Mouse (Mus musculus) olfactory bulb, adult 2 months (tissue): Measurements from ENCODE around the gene Sdc1. TPM values are rescaled to one million over a fixed set of nuclear protein-coding genes. Genes with fewer than 3 reads are reported as not detected.

Experiments
- H3K27ac ChIP-seq: fragments of 200-500 bp; 2 replicates; pipeline ENCODE4 v1.5.1; 2012; ENCODE audit warnings: low read depth, low read length; ENCODE audit not compliant: insufficient read depth
- H3K4me1 ChIP-seq: fragments of 200-500 bp; 2 replicates; pipeline ENCODE4 v1.6.1; 2012; ENCODE audit warnings: low read length; ENCODE audit not compliant: control insufficient read depth, insufficient read depth
- H3K4me3 ChIP-seq: fragments of 200-500 bp; 2 replicates; pipeline ENCODE4 v1.5.1; 2012; ENCODE audit warnings: mild to moderate bottlenecking, low read depth, low read length, moderate library complexity; ENCODE audit not compliant: insufficient read depth
- CTCF ChIP-seq: fragments of 200-500 bp; IDR thresholded peaks from 2 replicates; pipeline ENCODE4 v1.5.1; 2012; ENCODE audit warnings: low read depth, mild to moderate bottlenecking, low read length, moderate library complexity; ENCODE audit not compliant: insufficient read depth
- POLR2A ChIP-seq: fragments of 200-500 bp; IDR thresholded peaks from 2 replicates; pipeline ENCODE4 v1.6.1; 2012; ENCODE audit warnings: mild to moderate bottlenecking, low read depth, low read length, moderate library complexity; ENCODE audit not compliant: insufficient read depth
- WGBS: fragments of 180-500 bp; shearing (Covaris S2); methylation state at CpG from one replicate; pipeline ENCODE4 v1.1.7; 2018; 5-methylcytosine and 5-hydroxymethylcytosine counted together
- polyA plus RNA-seq: library from polyadenylated mRNA; stranded (reverse); fragments of >200 nt; gene quantifications from 2 replicates; pipeline ENCODE4 v1.2.4, GENCODE M21; 2012; ENCODE audit warnings: low replicate concordance; ENCODE audit not compliant: missing spikeins, insufficient read depth, insufficient read length

The Sdc1 gene
- polyA plus RNA-seq, 1 experiment = not detected

DNA sequence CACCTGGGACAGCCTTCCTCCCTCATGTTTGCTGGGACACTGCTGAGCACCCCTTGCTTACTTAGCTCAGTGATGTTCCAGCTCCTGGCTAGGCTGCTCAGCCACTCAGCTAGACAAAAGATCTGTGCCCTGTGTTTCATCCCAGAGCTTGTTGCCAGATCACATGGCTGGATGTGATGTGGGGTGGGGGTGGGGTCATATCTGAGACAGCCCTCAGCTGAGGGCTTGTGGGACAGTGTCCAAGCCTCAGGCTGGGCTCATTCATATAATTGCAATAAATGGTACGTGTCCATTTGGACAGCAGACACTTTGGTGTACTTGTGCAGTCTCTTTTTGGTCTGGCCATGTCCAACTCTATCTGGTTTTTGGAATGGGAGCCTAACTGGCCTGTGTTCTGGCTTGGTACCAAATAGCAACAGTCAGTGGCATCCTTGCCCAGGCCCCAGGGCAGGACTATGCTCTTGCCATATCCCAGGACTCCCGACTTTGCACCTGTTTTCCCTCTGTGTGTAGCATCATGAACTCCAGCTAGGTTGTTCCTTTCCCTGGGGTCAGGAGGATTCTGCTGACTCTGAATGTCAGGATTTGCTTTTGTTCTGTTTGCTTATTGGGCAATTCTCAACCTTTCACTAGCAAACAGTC lies 22.4 kb downstream of the Sdc1 start:
- no peak overlapping the region for H3K27ac ChIP-seq
- H3K4me1 ChIP-seq = 0 out of 2 replicates have a peak, but pooled peaks cover 2% of the 10 kb centered on the region
- WGBS = 80% methylated on average over 2 of the region's 2 CpGs
- no peak overlapping the region for H3K4me3 ChIP-seq
- no peak for TF ChIP-seq POLR2A
- no peak for TF ChIP-seq CTCF

- 92% methylated on average over 7 of the region's 7 CpGs for WGBS
- Histone ChIP-seq H3K27ac (no peak overlapping the region), H3K4me3 (no peak overlapping the region), H3K4me1 (0 out of 2 replicates have a peak, but pooled peaks cover 2% of the 10 kb centered on the region)
- no peak for TF ChIP-seq CTCF
- TF ChIP-seq POLR2A = no peak
These were observed 26.8 kb downstream of the Sdc1 start for GRCm38 (mm10) chr12:8797936-8798335.

DNA sequence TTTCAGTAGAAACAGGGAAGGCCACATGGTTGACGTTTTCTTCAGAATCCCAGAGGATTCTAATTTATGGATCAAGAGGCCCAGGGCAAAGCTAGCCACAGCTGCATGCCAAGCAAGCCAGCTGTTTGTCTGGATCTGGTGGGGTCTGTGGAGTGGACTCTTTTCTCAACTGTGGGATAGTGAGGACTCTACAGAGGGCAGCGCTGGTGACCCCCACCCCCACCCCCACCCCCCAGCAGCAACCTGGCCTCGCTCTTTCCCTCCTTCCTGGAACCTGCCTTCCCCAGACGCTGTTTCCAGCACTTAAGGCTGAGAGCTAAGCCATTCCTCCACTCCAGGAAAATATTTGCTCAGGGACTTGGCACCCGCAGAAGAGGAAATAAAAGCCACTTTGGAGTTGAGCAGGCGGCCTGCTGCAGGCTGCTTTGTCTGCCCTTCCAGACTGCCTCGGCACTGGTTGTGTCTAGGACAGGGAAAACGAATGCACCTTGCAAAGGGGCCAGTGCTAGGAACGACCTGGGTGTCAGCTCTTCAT lies 27.4 kb downstream of the Sdc1 start:
- 46% methylated on average over 9 of the region's 9 CpGs for WGBS
- Histone ChIP-seq H3K27ac (no peak overlapping the region), H3K4me3 (no peak overlapping the region), H3K4me1 (no peaks in the 10 kb centered on the region)
- TF ChIP-seq CTCF = no peak
- no peak for TF ChIP-seq POLR2A

DNA sequence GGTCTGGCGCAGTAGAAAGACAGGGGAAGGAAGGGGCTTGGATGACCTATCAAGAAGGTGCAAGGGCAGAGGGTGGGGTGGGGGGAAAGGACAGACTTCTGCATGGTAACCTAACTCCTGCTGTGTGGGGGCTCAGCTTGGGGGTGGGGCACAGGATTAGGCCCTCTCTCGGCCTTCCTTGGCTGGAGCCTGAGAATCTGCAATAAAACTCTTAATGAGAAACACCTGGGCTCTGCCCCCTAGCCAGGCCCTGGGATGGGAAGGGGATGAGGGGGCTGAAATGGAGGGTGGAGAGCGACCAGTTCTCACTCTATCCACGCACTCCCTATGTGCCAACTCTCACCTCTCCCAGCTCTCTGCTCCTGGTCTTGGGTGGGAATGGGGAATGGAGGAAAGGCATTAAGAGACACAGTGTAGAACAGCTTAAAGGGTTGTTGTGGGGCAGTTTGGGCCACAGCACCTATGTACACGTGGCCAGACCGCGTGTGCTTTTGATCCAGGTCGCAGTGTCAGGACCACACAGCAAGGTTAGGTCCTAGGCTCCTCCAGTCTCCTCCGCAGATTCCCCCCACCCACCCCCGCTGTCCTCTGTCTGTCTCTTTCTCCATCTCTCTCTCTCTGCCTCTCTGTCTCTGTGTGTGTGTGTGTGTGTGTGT lies 32.4 kb downstream of the Sdc1 start:
- WGBS = 84% methylated on average over 10 of the region's 10 CpGs
- Histone ChIP-seq H3K4me3 (no peak overlapping the region), H3K4me1 (no peaks in the 10 kb centered on the region), H3K27ac (no peak overlapping the region)
- TF ChIP-seq CTCF = no peak
- no peak for TF ChIP-seq POLR2A

GRCm38 (mm10) chr12:8804077-8804456 lies 32.9 kb downstream of the Sdc1 start:
- no peak overlapping the region for H3K27ac ChIP-seq
- no peak overlapping the region for H3K4me3 ChIP-seq
- TF ChIP-seq CTCF (no peak), POLR2A (no peak)
- no peaks in the 10 kb centered on the region for H3K4me1 ChIP-seq
- WGBS = 94% methylated on average over 3 of the region's 3 CpGs

GRCm38 (mm10) chr12:8804934-8805722 lies 34.0 kb downstream of the Sdc1 start:
- WGBS = 86% methylated on average over 7 of the region's 7 CpGs
- H3K4me3 ChIP-seq = no peak overlapping the region
- H3K27ac ChIP-seq = no peak overlapping the region
- TF ChIP-seq CTCF = no peak
- TF ChIP-seq POLR2A = no peak
- H3K4me1 ChIP-seq = no peaks in the 10 kb centered on the region

- TF ChIP-seq CTCF (no peak), POLR2A (no peak)
- Histone ChIP-seq H3K4me1 (no peaks in the 10 kb centered on the region), H3K4me3 (no peak overlapping the region), H3K27ac (no peak overlapping the region)
- WGBS = 90% methylated on average over 2 of the region's 2 CpGs
These were observed 38.0 kb downstream of the Sdc1 start for GRCm38 (mm10) chr12:8809086-8809485.

DNA sequence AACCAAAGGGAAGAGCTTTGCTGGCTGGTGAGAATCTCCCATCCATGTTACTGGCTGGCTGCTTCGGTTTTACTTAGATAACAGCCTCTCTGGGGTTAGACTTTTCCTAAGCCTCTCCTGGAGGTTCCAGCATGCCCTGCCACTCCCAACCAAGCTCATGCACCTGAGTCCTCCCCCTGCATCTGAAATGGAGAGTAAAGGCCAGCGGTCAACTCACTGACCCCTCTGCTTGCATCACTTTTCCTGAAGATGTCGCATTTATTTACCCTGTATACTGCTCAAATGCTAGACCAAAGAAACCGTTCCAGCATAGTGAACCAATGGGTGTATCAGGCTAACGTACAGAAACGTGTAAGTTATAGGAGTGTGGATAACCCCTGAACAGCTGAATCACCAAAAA lies 38.5 kb downstream of the Sdc1 start:
- H3K27ac ChIP-seq = no peak overlapping the region
- H3K4me1 ChIP-seq = no peaks in the 10 kb centered on the region
- no peak for TF ChIP-seq CTCF
- no peak for TF ChIP-seq POLR2A
- no peak overlapping the region for H3K4me3 ChIP-seq
- 95% methylated on average over 6 of the region's 6 CpGs for WGBS

GRCm38 (mm10) chr12:8810966-8811365 lies 39.8 kb downstream of the Sdc1 start:
- no peak overlapping the region for H3K4me3 ChIP-seq
- no peaks in the 10 kb centered on the region for H3K4me1 ChIP-seq
- H3K27ac ChIP-seq = no peak overlapping the region
- TF ChIP-seq POLR2A = no peak
- no peak for TF ChIP-seq CTCF
- 76% methylated on average over 2 of the region's 2 CpGs for WGBS
